Mouse (Mus musculus) heart, postnatal 25 days (tissue): ENCODE measurements at regions not wholly inside any gene's neighbourhood (a gene's known extent, or its start where the extent isn't known, plus 50 kb on each side); places are given as distances from the start of the nearest gene placed in this dataset.

Experiments
- DNase-seq: peaks from one replicate; pipeline ENCODE4 v3.0.0; 2022; ENCODE audit warnings: low spot score
- intact Hi-C: fragments of 180-260 bp; cut with DNase I; formaldehyde crosslinking; loops from one replicate; pipeline ENCODE4 v1.15.1; 2025

GRCm38 (mm10) chr16:30724591-30724990 is 125.1 kb downstream of the Fam43a start:
- intact Hi-C loops = no loop called here

GRCm38 (mm10) chr16:30732770-30733415 is 133.4 kb downstream of the Fam43a start:
- DNase-seq = no peak
- intact Hi-C loops = loop anchor here (10.0 kb wide), 1 partner anchor 342 kb away; no protein-coding TSS in a partner anchor

More at GRCm38 (mm10) chr16:30724591-30724990, 125.1 kb downstream of the Fam43a start:
- DNase-seq = no peak

- DNase-seq = no peak
- intact Hi-C loops = loop anchor here (10.0 kb wide), 1 partner anchor 341 kb away; no protein-coding TSS in a partner anchor
These were observed 134.0 kb downstream of the Fam43a start for GRCm38 (mm10) chr16:30733478-30733877.

DNA sequence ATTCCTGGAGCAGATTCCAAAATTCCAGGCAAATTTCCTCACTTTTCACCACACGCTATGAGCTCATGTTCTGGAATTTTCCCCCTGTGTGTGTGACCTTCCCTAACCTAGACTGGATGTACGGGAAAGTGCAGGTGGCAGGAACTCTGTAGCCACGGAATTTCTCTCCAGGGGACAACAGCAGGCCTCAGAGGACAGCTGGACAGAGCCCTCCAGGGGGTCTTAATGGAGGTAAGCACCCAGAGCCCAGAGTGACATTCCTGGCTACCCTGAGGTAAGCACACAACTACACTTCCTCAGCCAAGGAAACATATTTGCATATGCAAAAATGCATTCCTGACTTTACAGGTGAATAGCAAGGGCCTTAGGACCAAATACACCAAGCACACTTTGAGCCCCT is 135.8 kb downstream of the Fam43a start:
- intact Hi-C loops = loop anchor here (5.0 to 10.0 kb wide), 4 partner anchors 37 to 339 kb away; no protein-coding TSS in a partner anchor
- no peak for DNase-seq

DNA sequence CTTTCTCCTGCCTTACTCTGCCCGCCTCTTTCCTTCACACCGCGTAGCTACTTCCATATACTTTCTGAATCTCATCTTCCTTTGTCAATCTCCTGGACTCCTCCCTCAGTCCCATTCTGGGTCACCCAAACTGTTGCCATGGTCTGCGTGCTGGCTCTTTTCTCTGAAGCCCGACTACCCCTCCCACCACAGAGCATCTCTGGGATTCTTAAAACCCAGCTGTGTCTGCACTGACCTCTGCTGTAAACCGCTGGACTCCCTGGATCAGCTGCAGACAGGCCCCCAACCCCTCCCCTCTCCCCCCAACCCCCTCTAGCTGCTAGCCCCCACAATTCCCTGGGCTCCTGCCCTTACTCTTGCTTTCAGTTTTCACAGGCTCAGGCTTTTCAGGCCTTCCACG is 136.4 kb downstream of the Fam43a start:
- no peak for DNase-seq
- intact Hi-C loops = loop anchor here (1.0 to 10.0 kb wide), 7 partner anchors 36 to 339 kb away; no protein-coding TSS in a partner anchor

DNA sequence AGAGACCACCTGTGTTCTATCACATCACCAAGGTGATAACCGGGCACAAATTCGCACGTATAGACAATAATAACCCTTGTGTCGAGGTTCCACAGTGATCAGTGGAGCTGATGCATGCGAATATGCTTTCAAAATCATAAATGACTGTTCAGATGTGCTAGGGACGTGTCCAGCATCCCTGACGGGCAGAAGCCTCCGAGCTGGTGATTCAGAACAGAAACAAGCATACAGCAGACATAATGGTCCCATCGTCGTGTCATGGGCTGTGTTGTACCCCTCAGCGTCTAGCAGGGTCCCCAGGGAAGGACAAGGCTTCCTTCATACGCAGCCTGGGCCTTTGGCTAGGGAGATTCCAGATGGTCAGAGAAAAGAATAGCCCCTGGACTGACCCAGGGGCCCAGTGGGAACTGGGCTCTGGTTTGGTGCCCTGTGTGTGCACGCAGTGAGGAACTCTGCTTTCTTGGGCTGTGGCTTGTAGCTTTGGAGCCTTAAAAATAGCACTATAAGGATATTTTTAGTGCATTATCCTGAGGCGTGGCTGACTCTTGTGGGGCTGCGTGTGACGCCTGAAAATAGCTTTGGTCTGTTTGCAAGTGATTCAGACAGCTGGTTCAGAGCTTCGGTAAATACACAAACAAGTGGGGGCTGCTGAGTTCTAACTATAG is 137.3 kb downstream of the Fam43a start:
- peak; percentile 55 for DNase-seq
- intact Hi-C loops = loop anchor here (1.0 to 10.0 kb wide), 7 partner anchors 36 to 338 kb away; no protein-coding TSS in a partner anchor

DNA sequence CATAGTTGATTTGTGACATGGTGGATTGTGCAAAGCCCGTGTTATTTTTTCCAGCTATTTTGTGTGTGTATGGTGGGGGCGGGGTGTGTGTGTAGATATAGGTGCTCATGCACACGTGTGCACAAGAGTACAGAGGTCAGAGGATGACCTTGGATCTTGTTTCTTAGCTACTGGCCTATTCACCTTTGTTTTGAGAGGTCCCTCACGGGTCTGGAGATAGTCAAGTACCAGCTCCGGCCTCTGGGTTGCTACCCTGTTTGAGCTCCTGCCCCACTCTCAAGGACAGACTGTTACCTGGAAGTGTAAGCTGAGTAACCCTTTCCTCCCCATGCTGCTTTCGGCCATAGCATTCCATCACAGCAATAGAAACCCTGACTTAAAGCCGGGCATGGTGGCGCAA is 138.0 kb downstream of the Fam43a start:
- no peak for DNase-seq
- intact Hi-C loops = loop anchor here (2.0 to 10.0 kb wide), 6 partner anchors 35 to 337 kb away; no protein-coding TSS in a partner anchor

- no peak for DNase-seq
- intact Hi-C loops = loop anchor here (2.0 to 10.0 kb wide), 5 partner anchors 33 to 335 kb away; no protein-coding TSS in a partner anchor
These were observed 140.1 kb downstream of the Fam43a start for GRCm38 (mm10) chr16:30739651-30740050.

DNA sequence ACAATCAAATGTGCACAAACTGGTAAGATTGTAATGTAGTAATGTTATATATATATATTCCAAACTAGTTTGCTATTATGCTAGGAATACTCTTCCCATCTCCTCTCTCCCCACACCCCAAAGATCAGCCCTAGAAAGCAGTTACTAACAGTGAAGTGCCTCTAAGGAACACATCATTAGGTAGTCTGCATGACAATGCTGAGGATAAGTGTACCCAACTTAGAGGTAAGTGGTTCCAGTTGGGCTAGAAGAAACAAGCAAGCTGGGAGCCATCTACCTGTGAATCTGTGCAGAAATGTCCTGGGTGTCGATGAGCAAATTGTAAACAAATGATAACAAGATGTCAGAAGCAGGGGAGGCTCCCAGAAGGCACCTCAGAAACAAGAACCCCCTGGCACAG is 141.7 kb downstream of the Fam43a start:
- intact Hi-C loops = loop anchor here (2.0 kb wide), 1 partner anchor 46 kb away; no protein-coding TSS in a partner anchor
- no peak for DNase-seq

- intact Hi-C loops = no loop called here
- no peak for DNase-seq
These were observed 143.0 kb downstream of the Fam43a start for GRCm38 (mm10) chr16:30742474-30742873.

DNA sequence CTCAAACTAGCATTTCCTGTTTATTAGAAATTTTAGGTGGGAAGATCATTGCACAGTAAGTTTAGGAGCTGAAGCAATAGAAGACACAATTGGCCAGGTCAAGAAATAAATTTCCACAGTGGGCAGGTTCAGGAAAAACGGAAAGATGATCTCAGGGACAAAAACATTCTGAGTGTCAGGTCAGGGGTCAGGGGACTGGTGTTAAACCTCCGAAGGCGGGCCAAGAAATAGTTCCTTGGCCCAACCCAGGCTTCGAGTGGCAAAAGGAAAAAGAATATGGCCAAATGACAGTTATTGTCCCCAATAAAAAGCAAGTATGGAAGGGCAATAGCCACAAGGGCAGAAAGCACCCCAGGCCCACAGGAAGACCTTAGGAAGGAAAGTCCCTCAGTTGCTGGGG is 144.0 kb downstream of the Fam43a start:
- intact Hi-C loops = no loop called here
- no peak for DNase-seq

- no peak for DNase-seq
- intact Hi-C loops = no loop called here
These were observed 144.7 kb downstream of the Fam43a start for GRCm38 (mm10) chr16:30744237-30744636.

GRCm38 (mm10) chr16:30745598-30746181 is 146.2 kb downstream of the Fam43a start:
- intact Hi-C loops = no loop called here
- DNase-seq = peak; percentile 46

GRCm38 (mm10) chr16:30746211-30746610 is 146.7 kb downstream of the Fam43a start:
- no peak for DNase-seq
- intact Hi-C loops = no loop called here

DNA sequence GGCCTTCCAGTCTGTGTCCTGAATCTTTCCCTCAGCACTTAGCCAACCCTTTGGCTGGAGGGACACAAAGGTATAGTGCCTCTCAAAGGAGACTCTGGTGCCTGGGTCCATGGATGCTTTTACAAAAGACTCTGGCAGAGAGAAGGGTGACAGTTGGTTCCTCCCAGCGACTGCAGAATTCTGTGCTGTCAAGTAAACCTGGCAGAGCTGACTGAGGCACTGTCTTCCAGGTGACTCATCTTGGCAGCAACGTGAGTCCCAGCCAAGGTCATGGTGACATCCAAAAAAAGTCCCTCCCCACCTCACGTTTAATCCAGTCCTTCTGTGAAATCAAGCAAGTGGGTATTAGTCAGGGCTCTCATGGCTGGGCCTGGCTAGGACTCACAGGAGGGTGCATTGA is 150.3 kb downstream of the Fam43a start:
- intact Hi-C loops = no loop called here
- no peak for DNase-seq

DNA sequence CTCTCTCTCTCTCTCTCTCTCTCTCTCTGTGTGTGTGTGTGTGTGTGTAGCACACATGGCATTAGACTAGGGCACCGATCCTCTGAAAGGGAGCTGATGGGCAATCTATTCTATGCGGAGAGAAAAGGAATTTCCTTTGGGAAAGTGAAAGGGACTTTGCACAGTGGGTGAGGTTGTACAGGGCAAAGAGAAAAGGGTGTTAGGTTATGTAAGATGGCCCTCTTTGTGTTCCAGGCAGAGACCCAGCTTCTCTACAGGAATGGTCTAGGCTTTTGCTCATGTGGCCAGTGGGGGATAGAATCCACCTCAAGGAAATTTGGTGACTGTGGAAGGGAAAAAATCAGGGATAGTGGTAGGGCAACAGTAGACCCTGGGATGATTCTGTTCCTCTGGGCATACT is 156.2 kb downstream of the Fam43a start:
- DNase-seq = no peak
- intact Hi-C loops = no loop called here

DNA sequence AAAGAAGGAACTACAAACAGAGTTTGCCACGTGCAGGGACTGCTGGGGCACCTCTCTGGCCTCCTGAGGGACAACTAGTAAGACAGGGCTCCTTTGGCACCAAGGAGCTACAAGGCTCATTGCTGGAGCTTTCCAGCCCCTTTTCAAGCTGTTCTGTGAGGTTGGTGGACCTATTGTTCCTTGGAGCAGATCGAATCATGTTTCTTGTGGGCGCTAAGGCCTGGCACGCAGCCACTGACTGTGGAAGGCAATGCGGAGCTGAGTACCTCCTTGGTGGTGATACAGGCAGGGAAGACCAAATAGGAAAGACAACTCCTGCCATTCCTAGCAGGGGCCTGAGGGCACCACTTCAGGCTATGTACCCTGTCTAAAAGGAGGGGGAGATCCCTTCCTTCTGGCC is 157.2 kb downstream of the Fam43a start:
- intact Hi-C loops = no loop called here
- DNase-seq = no peak

GRCm38 (mm10) chr16:30757556-30757955 is 158.0 kb downstream of the Fam43a start:
- DNase-seq = no peak
- intact Hi-C loops = no loop called here

- intact Hi-C loops = no loop called here
These were observed 158.5 kb downstream of the Fam43a start for GRCm38 (mm10) chr16:30758041-30758440.

GRCm38 (mm10) chr16:30759503-30759902 is 160.0 kb downstream of the Fam43a start:
- intact Hi-C loops = no loop called here
- DNase-seq = no peak

More at GRCm38 (mm10) chr16:30758041-30758440, 158.5 kb downstream of the Fam43a start:
- no peak for DNase-seq
